Mouse (Mus musculus): ENCODE measurements around the gene Tbc1d1. TPM values are rescaled to one million over a fixed set of nuclear protein-coding genes. Genes with fewer than 3 reads are reported as not detected.

Tbc1d1 gene
- total and polyA plus RNA-seq, 3 experiments: 26.0 to 38.6 (median 31.9) TPM

DNA sequence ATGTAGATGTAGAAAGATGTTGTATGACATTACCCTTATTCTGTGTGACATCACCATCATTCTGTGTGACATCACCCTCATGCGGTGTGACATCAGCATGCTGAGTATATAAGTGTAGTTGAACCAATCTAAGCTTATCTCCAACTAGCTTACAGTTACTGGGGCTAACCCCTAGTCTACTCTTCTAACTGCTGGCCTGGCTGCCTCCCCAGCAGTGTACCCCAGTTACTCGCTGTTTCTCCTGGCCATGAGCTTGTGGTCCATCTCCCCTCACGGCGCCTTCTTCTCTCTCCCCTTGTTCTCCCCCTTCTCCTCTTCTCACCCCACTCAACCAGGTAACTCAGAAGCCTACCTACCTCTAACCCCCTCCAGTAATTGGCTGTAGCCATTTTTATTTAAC lies 64.7 kb downstream of the Tbc1d1 start:
- H3K4me3 ChIP-seq (replicated peaks in 1 of 3; ENCODE audit: low read depth in 2 of 3, low read length in 2 of 3, poor library complexity in 1 of 3): no peak overlapping the region
- H3K27me3 ChIP-seq (replicated peaks): no peaks in the 10 kb centered on the region
- TF ChIP-seq ZC3H11A (IDR thresholded peaks at IDR 0.05; ENCODE audit: low read depth, low read length) (no peak), NELFE (IDR thresholded peaks at IDR 0.05; ENCODE audit: low read depth, low read length) (no peak), ETS1 (conservative IDR thresholded peaks at IDR 0.05; ENCODE audit: low read depth, low read length) (no peak), SMC3 (IDR thresholded peaks at IDR 0.05; ENCODE audit: low read depth, low read length) (no peak), CHD2 (IDR thresholded peaks at IDR 0.05; ENCODE audit: low read length) (no peak), TBP (conservative IDR thresholded peaks at IDR 0.05; ENCODE audit: low read depth, low read length) (no peak), ZKSCAN1 (IDR thresholded peaks at IDR 0.05; ENCODE audit: borderline replicate concordance, low read depth, low read length) (no peak), JUN (IDR thresholded peaks at IDR 0.05; ENCODE audit: insufficient read depth, low read depth, low read length) (no peak)
- no peak overlapping the region for H3K27ac ChIP-seq (ENCODE audit: insufficient read depth, low read depth)
- peaks cover 7% of the 10 kb centered on the region for H3K9me3 ChIP-seq (replicated peaks; ENCODE audit: low read length)
- dilution Hi-C loops (cut with MboI; ENCODE audit: extremely low pct_ligation_motif_present, extremely low pct_unique_long_range_greater_than_20kb, low sequenced_read_pairs): no loop called here
- no peak for DNase-seq (ENCODE audit: extremely low read depth)
- peaks cover 15 to 48% of the 10 kb centered on the region in 2 experiments for H3K4me1 ChIP-seq (ENCODE audit: control insufficient read depth in 1 of 2, insufficient read depth in 2 of 2)
- no peak overlapping the region for H3K4me2 ChIP-seq (ENCODE audit: insufficient read depth, low read depth, poor library complexity, severe bottlenecking)
- H3K9ac ChIP-seq (ENCODE audit: insufficient read depth, low read depth): no peak overlapping the region
- peaks cover 0 to 56% of the 10 kb centered on the region in 2 experiments for H3K36me3 ChIP-seq (replicated peaks in 1 of 2; ENCODE audit: control insufficient read depth in 1 of 2, insufficient read depth in 1 of 2, low read length in 1 of 2)
- no peaks in the 10 kb centered on the region; the same call in 1 of the 2 replicates for H3K79me2 ChIP-seq (replicated peaks; ENCODE audit: control insufficient read depth, extremely low read depth, insufficient read depth, poor library complexity, severe bottlenecking)
- in situ Hi-C loops (cut with MboI; ENCODE audit: low pct_ligation_motif_present, low pct_unique_long_range_greater_than_20kb, low sequenced_read_pairs): no loop called here

DNA sequence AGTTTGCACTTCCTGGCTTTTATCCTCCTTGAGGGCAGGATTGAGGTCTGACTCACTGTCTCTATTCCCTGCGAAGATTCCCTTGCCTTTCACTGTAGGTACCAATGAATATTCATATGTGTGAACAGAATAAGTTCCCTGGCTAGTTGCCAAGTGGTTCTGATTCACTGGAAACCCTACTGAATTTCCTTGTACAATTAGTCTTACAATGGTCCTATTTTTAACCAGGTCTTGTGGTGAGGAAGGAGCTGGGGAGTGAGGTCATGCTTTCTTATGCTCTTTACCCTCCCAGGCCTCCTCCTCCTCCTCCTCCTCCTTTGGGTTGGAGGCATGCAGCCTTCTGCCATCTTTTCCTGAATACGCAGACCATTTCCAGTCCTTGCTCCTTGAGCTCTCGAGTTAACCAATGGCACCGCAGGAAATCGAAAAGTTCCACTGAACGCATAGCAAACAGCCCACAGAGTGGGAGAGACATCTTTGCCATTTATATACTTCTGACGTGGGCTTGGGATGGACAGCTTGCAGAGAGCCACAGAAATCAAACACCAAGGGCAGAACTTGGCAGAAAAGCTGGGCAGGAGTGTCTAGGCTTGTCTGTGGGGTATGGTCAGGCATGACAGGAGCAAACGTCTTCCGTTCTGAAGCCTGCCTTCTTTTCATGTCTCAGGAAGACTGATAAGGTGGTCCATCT lies 68.8 kb downstream of the Tbc1d1 start:
- Histone ChIP-seq H3K4me1 (ENCODE audit: control insufficient read depth in 1 of 2, insufficient read depth in 2 of 2) (peaks cover 0 to 31% of the 10 kb centered on the region in 2 experiments; a peak in 2 of 4 replicates), H3K27ac (ENCODE audit: insufficient read depth, low read depth) (no peak overlapping the region)
- dilution Hi-C loops (cut with MboI; ENCODE audit: extremely low pct_ligation_motif_present, extremely low pct_unique_long_range_greater_than_20kb, low sequenced_read_pairs): no loop called here

DNA sequence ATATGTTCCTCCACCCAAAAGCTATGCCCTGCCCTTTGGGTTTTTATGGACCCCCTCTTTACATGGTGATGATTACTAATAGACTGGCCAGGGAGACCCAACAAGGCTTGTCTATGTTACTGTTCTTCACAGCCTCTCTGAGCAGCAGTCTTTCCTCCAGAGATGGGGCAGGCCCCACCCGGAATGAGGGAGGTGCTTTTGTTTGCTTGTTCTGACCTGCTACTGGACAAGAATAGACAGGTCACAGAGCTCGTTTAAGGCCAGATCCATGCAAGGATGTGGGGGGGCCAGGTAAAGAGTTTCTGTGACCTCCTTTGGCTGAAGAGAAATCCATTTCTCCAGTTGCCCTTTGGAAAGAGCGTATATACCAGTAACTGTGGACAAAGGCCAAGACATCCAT lies 72.1 kb downstream of the Tbc1d1 start:
- Histone ChIP-seq H3K4me1 (ENCODE audit: control insufficient read depth in 1 of 2, insufficient read depth in 2 of 2) (peaks cover 0 to 48% of the 10 kb centered on the region in 2 experiments; a peak in 2 of 4 replicates), H3K27me3 (replicated peaks) (no peaks in the 10 kb centered on the region), H3K9ac (ENCODE audit: insufficient read depth, low read depth) (no peak overlapping the region), H3K27ac (ENCODE audit: insufficient read depth, low read depth) (no peak overlapping the region), H3K4me2 (ENCODE audit: insufficient read depth, low read depth, poor library complexity, severe bottlenecking) (no peak overlapping the region), H3K4me3 (replicated peaks in 1 of 3; ENCODE audit: low read depth in 2 of 3, low read length in 2 of 3, poor library complexity in 1 of 3) (no peak overlapping the region), H3K36me3 (replicated peaks in 1 of 2; ENCODE audit: control insufficient read depth in 1 of 2, insufficient read depth in 1 of 2, low read length in 1 of 2) (peaks cover 0 to 40% of the 10 kb centered on the region in 2 experiments), H3K79me2 (replicated peaks; ENCODE audit: control insufficient read depth, extremely low read depth, insufficient read depth, poor library complexity, severe bottlenecking) (peaks cover 4% of the 10 kb centered on the region; the same call in 1 of the 2 replicates), H3K9me3 (replicated peaks; ENCODE audit: low read length) (peaks cover 2% of the 10 kb centered on the region)
- DNase-seq (ENCODE audit: extremely low read depth): no peak
- dilution Hi-C loops (cut with MboI; ENCODE audit: extremely low pct_ligation_motif_present, extremely low pct_unique_long_range_greater_than_20kb, low sequenced_read_pairs) (no loop called here), in situ Hi-C loops (cut with MboI; ENCODE audit: low pct_ligation_motif_present, low pct_unique_long_range_greater_than_20kb, low sequenced_read_pairs) (no loop called here)
- no peak for TF ChIP-seq HCFC1 (IDR thresholded peaks at IDR 0.05; ENCODE audit: low read depth, low read length)
- TF ChIP-seq KAT2A (IDR thresholded peaks at IDR 0.05; ENCODE audit: insufficient replicate concordance, low read length): no peak
- no peak for TF ChIP-seq MXI1 (IDR thresholded peaks at IDR 0.05; ENCODE audit: low read depth, low read length)
- TF ChIP-seq TBP (conservative IDR thresholded peaks at IDR 0.05; ENCODE audit: low read depth, low read length): no peak
- no peak for TF ChIP-seq MEF2A (IDR thresholded peaks at IDR 0.05; ENCODE audit: borderline replicate concordance, low read depth, low read length)
- no peak for TF ChIP-seq IRF4 (IDR thresholded peaks at IDR 0.05; ENCODE audit: low read depth, low read length)
- TF ChIP-seq CHD2 (IDR thresholded peaks at IDR 0.05; ENCODE audit: low read length): no peak
- no peak for TF ChIP-seq MAX (IDR thresholded peaks at IDR 0.05; ENCODE audit: low read length)
- TF ChIP-seq RCOR1 (conservative IDR thresholded peaks at IDR 0.05; ENCODE audit: low read depth, low read length): no peak

More for the DNA sequence above, 68.8 kb downstream of the Tbc1d1 start:
- H3K9ac ChIP-seq (ENCODE audit: insufficient read depth, low read depth): no peak overlapping the region
- in situ Hi-C loops (cut with MboI; ENCODE audit: low pct_ligation_motif_present, low pct_unique_long_range_greater_than_20kb, low sequenced_read_pairs): no loop called here
- peaks cover 7% of the 10 kb centered on the region for H3K9me3 ChIP-seq (replicated peaks; ENCODE audit: low read length)
- H3K79me2 ChIP-seq (replicated peaks; ENCODE audit: control insufficient read depth, extremely low read depth, insufficient read depth, poor library complexity, severe bottlenecking): no peaks in the 10 kb centered on the region; the same call in 1 of the 2 replicates
- H3K4me3 ChIP-seq (replicated peaks in 1 of 3; ENCODE audit: low read depth in 2 of 3, low read length in 2 of 3, poor library complexity in 1 of 3): no peak overlapping the region
- TF ChIP-seq MAX (IDR thresholded peaks at IDR 0.05; ENCODE audit: low read length): no peak
- H3K27me3 ChIP-seq (replicated peaks): no peaks in the 10 kb centered on the region
- H3K4me2 ChIP-seq (ENCODE audit: insufficient read depth, low read depth, poor library complexity, severe bottlenecking): no peak overlapping the region
- DNase-seq (ENCODE audit: extremely low read depth): no peak
- H3K36me3 ChIP-seq (replicated peaks in 1 of 2; ENCODE audit: control insufficient read depth in 1 of 2, insufficient read depth in 1 of 2, low read length in 1 of 2): peaks cover 0 to 63% of the 10 kb centered on the region in 2 experiments
